22 mouse cellular contexts compared by ENCODE assay signal in the genomic region with DNA sequence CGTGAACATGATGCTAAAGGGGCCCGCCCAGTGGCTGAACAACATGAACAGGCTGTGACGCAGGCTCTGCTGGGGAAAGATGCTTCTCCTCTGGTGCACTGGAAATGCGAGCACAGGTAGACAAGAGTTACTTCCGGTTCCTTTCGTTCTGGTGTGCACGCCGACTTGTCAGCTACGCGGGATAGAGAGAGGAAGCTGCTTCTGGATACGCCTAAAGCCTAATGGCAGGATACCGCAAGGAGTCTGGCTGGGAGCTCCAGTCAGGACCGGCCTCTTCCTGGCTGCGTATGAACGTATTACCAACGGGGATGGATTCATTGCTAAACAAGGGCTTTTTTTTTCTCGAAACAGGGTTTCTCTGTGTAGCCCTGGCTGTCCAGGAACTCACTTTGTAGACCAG.
DNase-seq lines count a peak whose midpoint lies in the region; ATAC-seq and TF ChIP-seq lines count a peak whose summit lies in the region.
"Had no signal": no experiment of that assay in that cellular context is flagged by ENCODE, and none has a peak within 500 bp of the region (broad histone marks: within the 10 kb centered on the region; RNA-seq: fewer than 3 reads in every experiment).

No protein-coding gene starts in this region.

- no peak overlapping the region for H3K4me2 ChIP-seq in hindbrain, postnatal 0 days (ENCODE audit: low read depth, low read length)
- H3K4me2 ChIP-seq: embryonic facial prominence, embryonic 13.5 days; embryonic facial prominence, embryonic 15.5 days; forebrain, embryonic 12.5 days had no signal

- WGBS in hindbrain, postnatal 0 days = 96% methylated on average over 17 of the region's 17 CpGs

- no peak for TF ChIP-seq CTCF in hindbrain, postnatal 0 days (IDR thresholded peaks at IDR 0.05; ENCODE audit: low read depth)

- 0 out of 2 replicates have a peak overlapping the region, but pooled peaks have one; percentile 1 for H3K27ac ChIP-seq in ES-E14 (ENCODE audit: insufficient read depth, low read depth, low read length, poor library complexity, severe bottlenecking)
- H3K27ac ChIP-seq in hindbrain, postnatal 0 days = no peak overlapping the region
- H3K27ac ChIP-seq: embryonic facial prominence, embryonic 13.5 days; embryonic facial prominence, embryonic 15.5 days; forebrain, embryonic 10.5 days; forebrain, embryonic 12.5 days had no signal

- H3K9ac ChIP-seq in ES-E14 (ENCODE audit: insufficient read depth, low read depth, low read length, poor library complexity, severe bottlenecking) = no peak overlapping the region
- H3K9ac ChIP-seq in hindbrain, postnatal 0 days (replicated peaks; ENCODE audit: low read length) = no peak overlapping the region
- H3K9ac ChIP-seq: embryonic facial prominence, embryonic 13.5 days; embryonic facial prominence, embryonic 15.5 days; forebrain, embryonic 12.5 days had no signal

- in situ Hi-C loops in ES-E14 (cut with MboI; ENCODE audit: low sequenced_read_pairs in 2 of 2, unreplicated experiment in 2 of 2) = no loop called here

- H3K36me3 ChIP-seq in ES-E14 (ENCODE audit: control insufficient read depth, insufficient read depth, low read length, poor library complexity, severe bottlenecking) = peaks cover 21% of the 10 kb centered on the region
- H3K36me3 ChIP-seq in hindbrain, postnatal 0 days (ENCODE audit: insufficient read depth, low read length) = peaks cover 40% of the 10 kb centered on the region

- H3K27me3 ChIP-seq in hindbrain, postnatal 0 days (ENCODE audit: insufficient read depth, low read length) = no peaks in the 10 kb centered on the region
- H3K27me3 ChIP-seq: embryonic facial prominence, embryonic 13.5 days; embryonic facial prominence, embryonic 15.5 days; forebrain, embryonic 12.5 days had no signal

- H3K4me3 ChIP-seq in ES-E14 (ENCODE audit: insufficient read depth in 1 of 2, low read depth in 1 of 2, low read length in 2 of 2, poor library complexity in 1 of 2, severe bottlenecking in 1 of 2) = no peak overlapping the region
- H3K4me3 ChIP-seq in hindbrain, postnatal 0 days (ENCODE audit: low read length) = no peak overlapping the region
- H3K4me3 ChIP-seq: embryonic facial prominence, embryonic 13.5 days; embryonic facial prominence, embryonic 15.5 days; erythroblast, embryonic 14.5 days; forebrain, embryonic 10.5 days; forebrain, embryonic 12.5 days had no signal

- H3K4me1 ChIP-seq in ES-E14 (ENCODE audit: control insufficient read depth in 2 of 2, insufficient read depth in 2 of 2, low read length in 2 of 2, poor library complexity in 1 of 2) = 0 out of 4 replicates have a peak, but pooled peaks cover 0 to 1% of the 10 kb centered on the region in 2 experiments
- no peaks in the 10 kb centered on the region for H3K4me1 ChIP-seq in hindbrain, postnatal 0 days (ENCODE audit: insufficient read depth, low read length)
- H3K4me1 ChIP-seq: embryonic facial prominence, embryonic 15.5 days; forebrain, embryonic 10.5 days; forebrain, embryonic 12.5 days had no signal

- no peaks in the 10 kb centered on the region for H3K9me3 ChIP-seq in ES-E14 (ENCODE audit: control insufficient read depth, insufficient read depth, low read depth, low read length)
- H3K9me3 ChIP-seq in hindbrain, postnatal 0 days (ENCODE audit: low read length) = no peaks in the 10 kb centered on the region
- H3K9me3 ChIP-seq: embryonic facial prominence, embryonic 13.5 days; embryonic facial prominence, embryonic 15.5 days; forebrain, embryonic 10.5 days; forebrain, embryonic 12.5 days had no signal

- DNase-seq in ES-CJ7 (ENCODE audit: low read depth, low spot score) (peak; percentile 33), ES-E14 (ENCODE audit: low read depth, low spot score) (no peak), ZHBTc4 (ENCODE audit: low read depth, low spot score) (peak; percentile 51)
- no peak for DNase-seq in layer of hippocampus, postnatal 25 days (ENCODE audit: extremely low spot score in 1 of 2, low spot score in 1 of 2)
- DNase-seq in hindbrain, postnatal 0 days (ENCODE audit: low spot score) = no peak
- DNase-seq: adrenal gland, adult 2 months; adrenal gland, postnatal 10 days; adrenal gland, postnatal 25 days; cerebellum, adult 11 months; cerebellum, adult 18-20 months; cerebellum, adult 8-10 months; cerebellum, adult 9-11 months; cerebellum, postnatal 14 days; cerebellum, postnatal 36 days; embryo, embryonic 11 days had no signal

- no peak for ATAC-seq in hindbrain, postnatal 0 days
- ATAC-seq: forebrain, embryonic 14.5 days; forebrain, embryonic 16.5 days had no signal

TF ChIP-seq in ES-E14, 5 proteins besides CTCF, POLR2A, EP300 and RAD21:
- TF ChIP-seq MAFK (IDR thresholded peaks at IDR 0.05; ENCODE audit: insufficient read depth, low read depth, low read length) = no peak
- no peak for TF ChIP-seq CHD2 (IDR thresholded peaks at IDR 0.05; ENCODE audit: low read depth, low read length)
- TF ChIP-seq ZNF384 (IDR thresholded peaks at IDR 0.05; ENCODE audit: low read depth, low read length) = no peak
- no peak for TF ChIP-seq HCFC1 (IDR thresholded peaks at IDR 0.05; ENCODE audit: borderline replicate concordance, insufficient read depth, low read length)
- TF ChIP-seq ZC3H11A (IDR thresholded peaks at IDR 0.05; ENCODE audit: borderline replicate concordance, low read depth, low read length) = no peak
TF ChIP-seq in ES-E14: peak in this region for 0.

Comparison
In these comparisons a context has a peak if more than half of its experiments do, and no peak if none do; other contexts are left out.
1. DNase-seq: peak in ES-CJ7 (single experiment) and ZHBTc4 (single experiment); none in ES-E14 (single experiment), layer of hippocampus, postnatal 25 days (0 of 2) and hindbrain, postnatal 0 days (single experiment).